Mouse (Mus musculus) lung, postnatal 0 days (tissue): ENCODE measurements around the gene Filip1l. TPM values are rescaled to one million over a fixed set of nuclear protein-coding genes. Genes with fewer than 3 reads are reported as not detected.

Experiments
- ATAC-seq: fragments of 200-750 bp; cut with Nextera tagmentation; 2 replicates; pipeline ENCODE4 v1.8.0; 2017; ENCODE audit warnings: moderate library complexity
- DNase-seq: peaks from one replicate; pipeline ENCODE4 v3.0.0-alpha.2; 2016; ENCODE audit warnings: low spot score
- H3K27ac ChIP-seq: fragments of 300-500 bp; sonication (generic); 2 replicates; pipeline ENCODE4 v1.5.1; 2014; ENCODE audit warnings: antibody characterized with exemption, mild to moderate bottlenecking, low read length, mixed read lengths
- H3K27me3 ChIP-seq: fragments of 300-500 bp; sonication (generic); replicated peaks from 2 replicates; pipeline ENCODE4 v1.6.1; 2014; ENCODE audit warnings: low read length, mixed read lengths; ENCODE audit not compliant: insufficient read depth
- H3K36me3 ChIP-seq: fragments of 300-500 bp; sonication (generic); 2 replicates; pipeline ENCODE4 v1.6.1; 2014; ENCODE audit warnings: low read length, mixed read lengths; ENCODE audit not compliant: insufficient read depth
- H3K4me1 ChIP-seq: fragments of 300-500 bp; sonication (generic); 2 replicates; pipeline ENCODE4 v1.6.1; 2014; ENCODE audit warnings: antibody characterized with exemption, low read depth, low read length, mixed read lengths; ENCODE audit not compliant: insufficient read depth
- H3K4me2 ChIP-seq: fragments of 300-500 bp; sonication (generic); replicated peaks from 2 replicates; pipeline ENCODE4 v1.6.1; 2014; ENCODE audit warnings: low read depth, mild to moderate bottlenecking, low read length, moderate library complexity, mixed read lengths
- H3K4me3 ChIP-seq: fragments of 300-500 bp; sonication (generic); 2 replicates; pipeline ENCODE4 v1.5.1; 2014; ENCODE audit warnings: low read depth, low read length
- H3K9ac ChIP-seq: fragments of 300-500 bp; sonication (generic); replicated peaks from 2 replicates; pipeline ENCODE4 v1.6.1; 2014; ENCODE audit warnings: low read depth, mild to moderate bottlenecking
- H3K9me3 ChIP-seq: fragments of 300-500 bp; sonication (generic); 2 replicates; pipeline ENCODE4 v1.6.1; 2016; ENCODE audit warnings: low read length, mixed read lengths
- CTCF ChIP-seq: IDR thresholded peaks from 2 replicates; pipeline ENCODE4 v1.5.1; 2016; ENCODE audit warnings: antibody characterized with exemption, mild to moderate bottlenecking
- EP300 ChIP-seq: IDR thresholded peaks from 2 replicates; pipeline ENCODE4 v1.6.1; 2016; ENCODE audit warnings: antibody characterized with exemption, mild to moderate bottlenecking, control low read depth
- WGBS: fragments of 180-500 bp; shearing (Covaris S2); extraction: QIAGEN DNeasy Blood & Tissue Kit; methylation state at CpG from one replicate; pipeline ENCODE4 v1.1.7; 2014; 5-methylcytosine and 5-hydroxymethylcytosine counted together
- polyA plus RNA-seq: library from polyadenylated mRNA; unstranded; fragments of >200 nt; fragmentation: Nextera tagmentation; extraction: Ambion mirVana; gene quantifications from 2 replicates; pipeline ENCODE4 v1.2.1, GENCODE M21; 2015

Filip1l gene
- polyA plus RNA-seq, 1 experiment from 2014 or later, result 41.6 TPM

GRCm38 (mm10) chr16:57360785-57361184 lies 7.9 kb downstream of the Filip1l start:
- Histone ChIP-seq H3K4me3 (no peak overlapping the region), H3K36me3 (no peaks in the 10 kb centered on the region), H3K27ac (no peak overlapping the region), H3K4me2 (no peak overlapping the region), H3K9ac (no peak overlapping the region), H3K9me3 (no peaks in the 10 kb centered on the region), H3K4me1 (no peaks in the 10 kb centered on the region; the same call in 1 of the 2 replicates), H3K27me3 (no peaks in the 10 kb centered on the region)
- DNase-seq (no peak), ATAC-seq (no peak)
- TF ChIP-seq CTCF (no peak), EP300 (no peak)
- 96% methylated on average over 3 of the region's 3 CpGs for WGBS

DNA sequence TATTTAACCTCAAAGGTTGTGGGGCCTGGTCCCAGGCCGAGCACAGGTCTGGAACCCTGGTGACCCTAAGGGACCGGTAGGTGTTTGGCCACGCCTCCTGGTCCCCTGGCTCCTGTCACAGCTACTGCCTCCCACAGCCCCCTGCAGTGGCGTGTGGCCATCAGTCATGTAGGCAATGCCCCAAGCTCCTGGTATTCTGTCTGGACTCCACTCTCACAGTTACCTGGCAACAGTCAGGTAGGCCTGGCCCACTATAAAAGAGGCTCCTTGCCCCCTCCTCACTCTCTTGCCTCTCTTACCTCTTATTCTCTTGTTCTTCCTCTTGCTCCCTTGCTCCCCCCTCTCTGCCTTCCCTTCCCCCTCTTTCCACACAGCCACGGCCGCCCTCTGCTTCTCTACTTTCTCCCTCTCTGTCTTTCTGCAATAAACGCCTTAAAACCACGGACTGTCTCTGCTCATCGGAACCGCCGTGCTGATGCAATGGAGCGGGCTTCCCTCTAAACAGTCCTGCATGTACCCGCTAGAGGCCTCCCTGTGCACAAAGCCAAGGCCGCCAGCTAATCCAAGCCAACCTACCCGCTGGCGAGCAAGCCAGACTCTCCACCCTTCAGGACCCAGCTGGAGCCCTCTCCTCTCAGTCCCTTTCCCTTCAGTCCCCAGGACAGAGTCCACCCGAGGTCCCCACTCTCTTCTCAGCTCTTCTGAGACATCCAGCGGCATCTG lies 9.9 kb downstream of the Filip1l start:
- H3K9ac ChIP-seq, result no peak overlapping the region
- peak overlapping the region; percentile 32; the same call in 1 of the 2 replicates for H3K4me2 ChIP-seq
- no peaks in the 10 kb centered on the region for H3K27me3 ChIP-seq
- peak; percentile 68 for DNase-seq
- H3K27ac ChIP-seq, result no peak overlapping the region
- ATAC-seq, result peak; percentile 89
- no peaks in the 10 kb centered on the region; the same call in 1 of the 2 replicates for H3K4me1 ChIP-seq
- WGBS, result 29% methylated on average over 18 of the region's 18 CpGs
- H3K4me3 ChIP-seq, result no peak overlapping the region
- H3K9me3 ChIP-seq, result no peaks in the 10 kb centered on the region
- TF ChIP-seq CTCF (peak; percentile 75), EP300 (no peak)
- H3K36me3 ChIP-seq, result no peaks in the 10 kb centered on the region

DNA sequence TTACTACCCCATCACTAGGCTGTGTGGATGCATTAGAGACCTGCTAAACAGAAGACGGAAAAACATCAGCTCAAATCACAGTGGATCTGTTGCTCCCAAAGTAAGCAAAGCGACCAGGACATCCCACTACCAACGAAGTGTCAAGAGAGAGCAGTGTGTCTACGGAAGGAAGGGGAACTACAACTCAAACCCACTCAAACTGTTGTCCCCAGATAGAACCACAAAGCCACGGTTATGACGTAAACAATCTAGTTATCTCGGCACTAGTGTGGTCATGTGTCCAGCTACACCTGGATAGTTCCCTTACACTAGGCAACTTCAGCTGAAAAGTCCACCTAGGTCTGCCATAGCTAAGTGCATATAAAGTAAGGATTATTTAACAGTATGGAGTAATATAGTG lies 11.6 kb downstream of the Filip1l start:
- H3K27ac ChIP-seq, result no peak overlapping the region
- H3K4me1 ChIP-seq, result no peaks in the 10 kb centered on the region; the same call in 1 of the 2 replicates
- H3K36me3 ChIP-seq, result no peaks in the 10 kb centered on the region
- WGBS, result 60% methylated on average over 7 of the region's 7 CpGs
- ATAC-seq, result no peak
- H3K9ac ChIP-seq, result no peak overlapping the region
- no peak overlapping the region for H3K4me2 ChIP-seq
- DNase-seq, result no peak
- H3K9me3 ChIP-seq, result no peaks in the 10 kb centered on the region
- TF ChIP-seq EP300 (no peak), CTCF (no peak)
- H3K27me3 ChIP-seq, result no peaks in the 10 kb centered on the region
- H3K4me3 ChIP-seq, result no peak overlapping the region

GRCm38 (mm10) chr16:57366141-57366540 lies 13.2 kb downstream of the Filip1l start:
- TF ChIP-seq EP300, result no peak
- TF ChIP-seq CTCF, result no peak
- H3K36me3 ChIP-seq, result no peaks in the 10 kb centered on the region
- ATAC-seq (no peak), DNase-seq (no peak)
- no peak overlapping the region for H3K4me3 ChIP-seq
- no peaks in the 10 kb centered on the region for H3K9me3 ChIP-seq
- H3K4me1 ChIP-seq, result no peaks in the 10 kb centered on the region; the same call in 1 of the 2 replicates
- H3K27ac ChIP-seq, result no peak overlapping the region
- 73% methylated on average over 6 of the region's 6 CpGs for WGBS
- no peak overlapping the region for H3K9ac ChIP-seq
- no peak overlapping the region for H3K4me2 ChIP-seq
- no peaks in the 10 kb centered on the region for H3K27me3 ChIP-seq

GRCm38 (mm10) chr16:57366941-57367694 lies 14.2 kb downstream of the Filip1l start:
- no peaks in the 10 kb centered on the region for H3K27me3 ChIP-seq
- no peaks in the 10 kb centered on the region for H3K36me3 ChIP-seq
- H3K4me2 ChIP-seq, result no peak overlapping the region
- TF ChIP-seq CTCF, result no peak
- TF ChIP-seq EP300, result no peak
- DNase-seq, result no peak
- no peak overlapping the region for H3K27ac ChIP-seq
- H3K4me1 ChIP-seq, result no peaks in the 10 kb centered on the region; the same call in 1 of the 2 replicates
- no peak overlapping the region for H3K4me3 ChIP-seq
- no peaks in the 10 kb centered on the region for H3K9me3 ChIP-seq
- WGBS, result 50% methylated on average over 18 of the region's 18 CpGs
- ATAC-seq, result no peak
- no peak overlapping the region for H3K9ac ChIP-seq

DNA sequence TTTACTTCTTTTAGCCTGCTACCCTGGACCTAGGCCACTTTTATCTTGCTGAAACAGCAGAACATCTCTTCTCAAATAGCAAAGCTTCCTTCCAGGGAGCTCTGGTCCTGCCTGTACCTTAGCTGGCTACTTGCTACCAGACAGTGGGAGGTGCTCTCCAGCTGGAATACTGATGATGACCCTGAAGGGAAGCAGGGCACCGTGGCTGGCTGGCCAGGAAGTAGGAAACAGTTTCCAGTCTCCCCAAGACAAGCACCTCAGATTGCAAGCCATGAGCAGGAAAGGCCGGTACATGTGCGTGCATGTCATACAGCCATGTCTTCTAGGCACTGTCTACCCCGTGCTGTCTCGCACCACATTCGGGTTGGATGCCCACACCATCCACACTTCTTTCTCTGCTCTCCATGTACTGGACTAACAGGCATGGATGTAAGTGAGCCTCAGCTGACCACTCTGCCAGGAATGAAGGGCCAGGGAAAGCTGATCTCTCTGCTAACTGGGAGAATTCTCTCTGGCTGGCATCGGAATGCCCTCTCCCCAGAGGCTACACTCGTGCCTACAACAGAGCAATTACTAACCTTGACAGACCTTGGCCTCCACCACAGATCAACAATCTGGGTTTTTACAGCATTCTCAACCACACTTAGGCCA lies 17.1 kb downstream of the Filip1l start:
- ATAC-seq (no peak), DNase-seq (no peak)
- Histone ChIP-seq H3K36me3 (no peaks in the 10 kb centered on the region), H3K4me2 (no peak overlapping the region), H3K27me3 (no peaks in the 10 kb centered on the region), H3K4me1 (no peaks in the 10 kb centered on the region), H3K27ac (no peak overlapping the region), H3K4me3 (no peak overlapping the region), H3K9me3 (no peaks in the 10 kb centered on the region), H3K9ac (no peak overlapping the region)
- WGBS, result 60% methylated on average over 8 of the region's 8 CpGs
- TF ChIP-seq EP300, result no peak
- TF ChIP-seq CTCF, result no peak
